Mouse (Mus musculus) olfactory bulb, adult 2 months (tissue): Measurements from ENCODE around the gene Emc10.

Source experiments
- CTCF ChIP-seq: fragments of 200-500 bp; IDR thresholded peaks from 2 replicates; pipeline ENCODE4 v1.5.1; 2012; ENCODE audit warnings: low read depth, mild to moderate bottlenecking, low read length, moderate library complexity; ENCODE audit not compliant: insufficient read depth
- POLR2A ChIP-seq: fragments of 200-500 bp; IDR thresholded peaks from 2 replicates; pipeline ENCODE4 v1.6.1; 2012; ENCODE audit warnings: mild to moderate bottlenecking, low read depth, low read length, moderate library complexity; ENCODE audit not compliant: insufficient read depth

DNA sequence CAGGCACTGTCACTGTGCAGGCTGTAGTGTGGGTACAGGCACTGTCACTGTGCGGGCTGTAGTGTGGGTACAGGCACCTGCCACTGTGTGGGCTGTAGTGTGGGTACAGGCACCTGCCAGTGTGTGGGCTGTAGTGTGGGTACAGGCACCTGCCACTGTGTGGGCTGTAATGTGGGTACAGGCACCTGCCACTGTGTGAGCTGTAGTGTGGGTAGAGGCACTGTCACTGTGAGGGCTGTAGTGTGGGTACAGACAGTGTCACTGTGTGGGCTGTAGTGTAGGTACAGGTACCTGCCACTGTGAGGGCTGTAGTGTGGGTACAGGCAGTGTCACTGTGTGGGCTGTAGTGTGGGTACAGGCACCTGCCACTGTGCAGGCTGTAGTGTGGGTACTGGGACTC, 12.2 kb downstream of the Emc10 start:
- no peak for TF ChIP-seq POLR2A
- TF ChIP-seq CTCF: no peak
